Mouse (Mus musculus) left cerebral cortex, adult 2 months (tissue): Measurements from ENCODE around the gene Gpx6. TPM values are rescaled to one million over a fixed set of nuclear protein-coding genes. Genes with fewer than 3 reads are reported as not detected.

ENCODE experiments used
- DNase-seq, 2 experiments: peaks; one replicate each; pipeline ENCODE4 v3.0.0; 2021 to 2022; ENCODE audit warnings: low spot score in 2 of 2, mixed read lengths in 1 of 2; ENCODE audit errors: extremely low spot score in 1 of 2
- H3K27ac ChIP-seq: fragments of 200-600 bp; 2 replicates; pipeline ENCODE4 v1.8.1; 2022
- H3K4me3 ChIP-seq: fragments of 200-600 bp; 2 replicates; pipeline ENCODE4 v1.8.1; 2022
- CTCF ChIP-seq: fragments of 200-600 bp; IDR thresholded peaks from 2 replicates; pipeline ENCODE4 v1.8.1; 2022; ENCODE audit warnings: antibody characterized with exemption, mild to moderate bottlenecking, moderate library complexity
- intact Hi-C: fragments of 180-260 bp; cut with DNase I; formaldehyde crosslinking; loops from one replicate; pipeline ENCODE4 v1.15.1; 2025
- long read RNA-seq, 2 experiments: library from polyadenylated mRNA; stranded (forward); transcript quantifications; one replicate each; pipeline ENCODE4 v2.0.0; 2021; ENCODE audit warnings: borderline mapping rate in 2 of 2
- total RNA-seq, 2 experiments: library from RNA; stranded (reverse); gene quantifications; 2 replicates each; pipeline ENCODE4 v1.2.3; 2021

Gpx6 gene
- total RNA-seq: not detected
- long read RNA-seq, experiment 1: 0 reads
- long read RNA-seq, experiment 2: 0 reads

DNA sequence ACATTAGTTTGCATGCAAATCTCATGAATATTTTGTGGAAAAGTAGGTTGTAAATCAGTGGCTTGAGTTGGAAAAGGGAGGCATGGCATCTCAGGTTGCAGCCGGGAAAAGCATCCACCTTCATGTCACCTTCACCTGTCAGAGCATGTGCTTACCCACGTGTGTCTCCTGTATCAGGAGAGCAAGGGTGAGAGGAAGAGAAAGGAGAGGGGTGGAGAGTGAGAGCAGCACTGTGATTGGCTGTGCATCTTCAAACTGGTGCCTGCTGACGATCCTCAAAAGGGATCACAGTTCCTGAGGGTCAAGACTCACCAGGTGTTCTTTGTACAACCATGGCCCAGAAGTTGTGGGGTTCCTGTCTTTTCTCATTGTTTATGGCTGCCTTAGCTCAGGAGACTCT lies at the start of gene Gpx6:
Gpx6 (plus strand) TSS at position 200 of the 400 bp plus-strand sequence.
- no peak within 1 kb of the TSS for H3K4me3 ChIP-seq
- H3K27ac ChIP-seq: no peak within 1 kb of the TSS
- no peak for TF ChIP-seq CTCF
- no peak for DNase-seq
- intact Hi-C loops: no loop called here

DNA sequence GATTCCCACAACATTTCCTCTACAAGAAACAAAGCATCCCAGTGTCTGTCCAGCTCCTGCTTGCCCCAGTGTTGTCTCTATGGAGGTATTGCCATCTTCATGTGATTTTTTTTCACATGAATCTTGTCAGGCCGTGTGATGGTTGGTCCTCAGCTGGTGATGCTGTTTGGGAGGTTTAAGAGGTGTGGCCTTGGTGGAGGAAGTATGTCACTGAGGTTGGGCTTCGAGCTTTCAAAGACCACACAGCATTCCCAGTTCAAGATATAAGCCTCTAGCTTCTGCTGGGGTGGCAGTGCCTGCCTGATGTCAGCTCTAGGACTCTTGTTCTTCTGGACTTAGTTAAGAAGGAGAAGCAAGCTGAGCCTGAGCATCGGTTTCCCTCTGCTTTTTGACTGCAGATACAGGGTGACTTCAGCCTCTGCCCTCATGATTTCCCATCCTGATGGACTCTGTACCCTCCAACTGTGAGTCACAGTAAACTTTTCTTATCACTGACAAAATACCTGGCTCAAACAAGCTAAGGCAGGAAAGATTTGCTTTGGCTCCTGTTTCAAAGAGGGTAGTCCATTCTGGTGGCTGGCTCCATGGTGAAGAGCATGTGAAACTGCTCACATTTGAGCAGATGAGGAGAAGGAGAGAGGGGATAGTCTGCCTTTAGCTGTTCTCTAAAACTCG lies 49.0 kb upstream of the Gpx6 start:
- no peak for DNase-seq
- no peak overlapping the region for H3K27ac ChIP-seq
- no peak overlapping the region for H3K4me3 ChIP-seq
- intact Hi-C loops: loop anchor here (5.0 kb wide), 1 partner anchor 61 kb away; no protein-coding TSS in a partner anchor
- no peak for TF ChIP-seq CTCF

DNA sequence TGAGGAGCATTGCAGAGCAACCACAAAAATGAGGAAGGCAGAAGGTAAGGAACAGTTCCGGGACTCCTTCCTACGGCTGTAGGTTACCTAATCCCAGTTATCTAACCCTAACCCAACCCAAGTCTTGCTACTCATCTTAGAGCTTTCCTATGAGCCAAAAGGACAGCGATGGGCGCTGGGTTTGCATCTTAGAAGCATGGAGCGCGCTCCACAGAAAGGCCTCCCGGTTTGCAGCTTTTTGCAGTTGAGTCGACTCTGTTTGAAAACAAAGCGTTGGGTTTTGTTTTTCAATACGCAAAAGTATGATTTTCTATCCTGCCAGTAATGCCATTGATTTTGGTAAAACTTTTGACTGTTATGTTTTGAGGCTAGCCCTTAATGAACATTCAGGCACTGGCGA lies 48.0 kb upstream of the Gpx6 start:
- TF ChIP-seq CTCF: no peak
- no peak overlapping the region for H3K27ac ChIP-seq
- intact Hi-C loops: loop anchor here (1.0 to 5.0 kb wide), 2 partner anchors 10 to 62 kb away; no protein-coding TSS in a partner anchor
- no peak for DNase-seq
- H3K4me3 ChIP-seq: peak overlapping the region; percentile 55

DNA sequence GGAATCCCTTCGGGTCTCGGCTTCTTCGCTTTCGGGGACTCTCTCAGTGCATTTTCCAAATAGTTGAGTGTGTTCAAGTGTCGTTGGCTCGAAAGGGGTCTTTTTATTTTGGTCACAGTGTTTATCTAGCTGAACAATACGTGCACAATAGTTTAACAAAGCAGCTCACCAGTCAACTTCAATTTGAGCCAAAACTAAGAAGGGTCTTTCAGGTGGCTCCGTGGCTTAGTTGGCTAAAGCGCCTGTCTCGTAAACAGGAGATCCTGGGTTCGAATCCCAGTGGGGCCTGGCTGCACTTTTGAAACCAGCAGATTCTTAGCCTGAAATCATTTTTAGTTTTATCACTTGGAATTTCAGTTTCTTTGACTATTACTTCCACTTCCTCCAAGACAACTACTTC lies 47.6 kb upstream of the Gpx6 start:
- DNase-seq: peak; percentile 59 to 73
- Histone ChIP-seq H3K27ac (no peak overlapping the region), H3K4me3 (peak overlapping the region; percentile 55)
- intact Hi-C loops: loop anchor here (1.0 to 5.0 kb wide), 2 partner anchors 10 to 62 kb away; no protein-coding TSS in a partner anchor
- TF ChIP-seq CTCF: no peak

DNA sequence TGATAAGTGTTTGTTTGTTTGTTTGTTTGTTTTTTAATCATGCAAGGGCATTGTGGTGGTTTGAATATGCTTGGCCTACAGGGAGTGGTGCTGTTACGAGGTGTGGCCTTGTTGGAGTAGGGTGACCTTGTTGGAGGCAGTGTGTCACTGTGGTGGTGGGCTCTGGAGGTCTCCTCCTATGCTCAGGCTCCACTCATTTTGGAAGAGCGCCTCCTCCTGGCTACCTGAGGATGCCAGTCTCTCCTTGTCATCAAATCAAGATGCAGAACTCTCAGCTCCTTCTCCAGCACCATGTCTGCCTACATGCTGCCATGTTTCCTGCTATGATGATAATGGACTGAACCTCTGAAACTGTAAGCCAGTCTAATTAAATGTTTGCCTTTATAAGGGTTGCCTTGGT lies 46.2 kb upstream of the Gpx6 start:
- Histone ChIP-seq H3K27ac (no peak overlapping the region), H3K4me3 (no peak overlapping the region)
- TF ChIP-seq CTCF: no peak
- intact Hi-C loops: no loop called here
- no peak for DNase-seq

GRCm38 (mm10) chr13:21267541-21267940 lies 44.4 kb upstream of the Gpx6 start:
- intact Hi-C loops: no loop called here
- TF ChIP-seq CTCF: no peak
- Histone ChIP-seq H3K4me3 (no peak overlapping the region), H3K27ac (no peak overlapping the region)
- DNase-seq: no peak

DNA sequence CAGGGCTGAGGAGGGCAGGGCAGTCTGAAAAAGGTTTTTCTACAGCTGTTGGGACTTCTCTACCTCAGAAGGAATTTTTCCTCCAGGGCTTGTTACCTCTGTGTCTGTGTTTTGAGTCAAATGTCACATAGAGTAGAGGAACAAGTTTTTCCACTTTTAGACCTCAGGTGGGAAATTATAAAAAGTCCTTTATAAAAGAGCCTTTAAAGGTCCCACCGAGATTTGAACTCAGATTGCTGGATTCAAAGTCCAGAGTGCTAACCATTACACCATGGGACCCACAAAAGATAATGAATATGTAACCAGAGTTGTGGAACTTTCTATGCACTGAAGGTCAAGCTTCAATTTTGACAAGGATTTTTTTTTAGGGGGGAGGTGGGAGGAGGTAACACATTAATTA lies 43.7 kb upstream of the Gpx6 start:
- Histone ChIP-seq H3K27ac (no peak overlapping the region), H3K4me3 (no peak overlapping the region)
- no peak for DNase-seq
- TF ChIP-seq CTCF: no peak
- intact Hi-C loops: no loop called here

DNA sequence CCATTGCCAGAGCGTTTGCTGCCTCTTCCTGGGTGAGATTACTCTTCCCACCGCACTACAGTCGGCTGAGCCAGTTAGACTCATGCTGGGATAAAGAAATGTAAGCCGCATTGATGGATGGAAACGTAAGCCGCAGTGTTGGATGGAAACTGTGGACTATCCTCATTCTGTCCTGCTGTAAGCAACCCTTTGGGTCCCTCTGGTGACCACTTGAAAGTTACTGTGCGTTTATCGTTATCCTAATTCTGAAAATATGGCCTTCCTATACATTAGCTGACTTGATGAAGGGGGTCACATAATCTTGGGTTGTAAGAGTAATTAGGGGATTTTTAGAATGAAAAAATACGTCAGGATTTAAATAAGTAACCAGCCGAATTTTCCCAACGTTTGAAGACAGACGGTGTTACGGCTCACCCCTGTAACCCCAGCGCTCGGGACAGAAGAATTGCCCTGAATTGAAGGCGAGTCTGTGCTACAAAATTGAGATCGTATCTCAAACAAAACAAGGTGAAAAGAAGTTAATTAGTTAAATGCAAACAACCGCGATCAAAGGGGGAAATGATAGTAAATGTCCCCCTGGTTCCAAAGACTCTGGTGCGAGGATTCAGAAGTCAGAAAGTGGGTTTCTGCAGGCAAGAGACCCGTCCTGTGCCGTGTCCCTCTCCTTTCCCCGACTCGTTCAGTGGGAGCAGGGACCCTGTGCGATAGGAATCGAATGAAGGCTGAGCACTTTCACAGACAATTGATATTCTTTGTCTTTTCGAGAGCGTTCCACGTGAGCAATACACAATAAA lies 36.7 kb upstream of the Gpx6 start:
- peak in 1 of 2 experiments; percentile 26 for DNase-seq
- Histone ChIP-seq H3K27ac (no peak overlapping the region), H3K4me3 (peak overlapping the region; percentile 60)
- TF ChIP-seq CTCF: peak; percentile 37
- intact Hi-C loops: loop anchor here (2.0 to 10.0 kb wide), 6 partner anchors 16 to 610 kb away; partner anchors contain the start of gene Zkscan3

DNA sequence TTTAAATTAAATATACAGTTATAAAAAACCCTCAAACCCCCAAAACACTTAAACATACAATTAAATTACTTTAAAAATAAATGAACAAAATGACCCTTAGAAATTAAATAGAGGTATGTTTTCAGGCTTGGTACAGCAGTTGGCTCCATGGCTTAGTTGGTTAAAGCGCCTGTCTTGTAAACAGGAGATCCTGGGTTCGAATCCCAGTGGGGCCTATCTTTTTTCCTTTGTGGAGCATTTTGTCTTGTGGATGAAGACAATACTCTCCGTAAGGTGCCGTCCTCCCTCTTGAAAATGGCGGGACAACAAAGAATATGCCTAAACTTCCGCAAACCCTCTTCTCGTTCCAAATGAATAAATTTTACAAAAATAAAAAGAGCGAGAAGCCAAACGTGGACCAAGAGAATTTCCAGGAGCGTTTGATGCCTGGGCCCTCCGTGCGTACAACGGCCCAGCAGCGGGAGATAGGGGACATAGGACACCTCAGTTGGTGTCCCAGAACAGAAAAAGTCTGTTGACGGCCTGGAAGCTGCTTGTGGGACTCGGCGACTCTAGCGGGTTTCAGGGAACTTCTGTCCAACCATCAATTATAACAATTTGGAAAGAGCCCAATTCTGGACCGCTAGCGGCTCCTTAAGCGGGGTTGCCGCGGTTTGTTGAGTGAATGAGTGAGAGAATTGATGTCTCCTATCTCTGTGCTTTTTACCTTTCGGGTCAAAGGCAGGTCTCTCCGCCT lies 35.9 kb upstream of the Gpx6 start:
- peak; percentile 85 to 88 for DNase-seq
- peak overlapping the region; percentile 60 for H3K4me3 ChIP-seq
- intact Hi-C loops: loop anchor here (2.0 to 10.0 kb wide), 8 partner anchors 17 to 609 kb away; partner anchors contain the start of gene Zkscan3
- no peak for TF ChIP-seq CTCF
- H3K27ac ChIP-seq: no peak overlapping the region

DNA sequence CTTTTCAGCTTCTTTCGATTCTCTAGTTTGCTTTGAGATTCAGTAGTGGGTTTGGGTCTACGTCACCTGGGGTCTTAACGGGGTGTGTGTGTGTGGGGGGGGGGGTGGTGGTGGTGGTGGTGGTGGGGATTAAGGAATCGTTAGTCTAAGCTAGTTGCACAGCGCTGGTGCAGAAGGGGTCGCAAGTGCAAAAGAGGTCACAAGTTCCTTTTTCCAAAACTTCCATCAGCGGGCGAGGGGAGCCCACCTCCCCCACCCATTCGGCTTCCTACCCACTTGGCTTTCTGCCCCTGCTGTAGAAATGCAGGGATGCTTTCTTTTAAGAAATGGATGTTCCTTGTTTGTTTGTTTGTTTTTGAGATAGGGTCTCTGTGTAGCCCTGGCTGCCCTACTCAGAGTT lies 35.4 kb upstream of the Gpx6 start:
- no peak for DNase-seq
- TF ChIP-seq CTCF: no peak
- Histone ChIP-seq H3K4me3 (peak overlapping the region; percentile 60), H3K27ac (no peak overlapping the region)
- intact Hi-C loops: loop anchor here (2.0 to 10.0 kb wide), 5 partner anchors 50 to 608 kb away; partner anchors contain the start of gene Zkscan3

DNA sequence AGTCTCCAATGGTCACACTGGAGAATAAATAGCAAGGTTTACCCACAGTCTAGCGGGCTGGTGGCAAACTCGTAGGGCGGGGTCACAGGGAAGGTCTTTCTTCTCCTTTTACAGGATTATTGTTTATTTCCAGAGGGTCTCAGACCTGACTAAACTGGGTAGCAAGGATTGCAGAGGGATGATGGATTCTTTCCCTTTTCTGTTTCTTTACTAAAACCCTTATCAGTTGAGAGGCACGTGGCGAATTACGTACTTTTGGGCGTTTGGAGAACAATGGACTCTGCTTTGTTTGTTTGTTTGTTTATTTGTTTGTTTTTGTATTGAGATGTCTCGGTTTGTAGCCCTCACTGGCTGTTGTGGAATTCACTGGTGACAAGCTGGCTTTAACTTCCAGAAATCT lies 32.8 kb upstream of the Gpx6 start:
- Histone ChIP-seq H3K27ac (no peak overlapping the region), H3K4me3 (peak overlapping the region; percentile 53)
- no peak for DNase-seq
- intact Hi-C loops: loop anchor here (1.0 to 10.0 kb wide), 5 partner anchors 20 to 606 kb away; partner anchors contain the start of gene Zkscan3
- TF ChIP-seq CTCF: no peak
